Mouse (Mus musculus) spleen, adult 2 months (tissue): ENCODE measurements at regions not wholly inside any gene's neighbourhood (a gene's known extent, or its start where the extent isn't known, plus 50 kb on each side); places are given as distances from the start of the nearest gene placed in this dataset.

ENCODE experiments used
- CTCF ChIP-seq: fragments of 200-500 bp; IDR thresholded peaks from 2 replicates; pipeline ENCODE4 v1.5.1; 2011; ENCODE audit warnings: mild to moderate bottlenecking, inconsistent platforms; ENCODE audit not compliant: insufficient read depth, insufficient read length, insufficient replicate concordance; ENCODE audit errors: extremely low read depth
- POLR2A ChIP-seq: fragments of 200-500 bp; IDR thresholded peaks from 2 replicates; pipeline ENCODE4 v1.6.1; 2011; ENCODE audit warnings: low read depth, low read length, inconsistent platforms

- TF ChIP-seq CTCF (no peak), POLR2A (no peak)
Measured at GRCm38 (mm10) chr14:25147731-25148130, 311.3 kb upstream of the Zmiz1 start.
